Mouse (Mus musculus): ENCODE results near the gene Ski. TPM values are rescaled to one million over a fixed set of nuclear protein-coding genes. Genes with fewer than 3 reads are reported as not detected.

Gene Ski
- polyA plus RNA-seq, 1 experiment from 2014 or later, result 13.3 TPM

DNA sequence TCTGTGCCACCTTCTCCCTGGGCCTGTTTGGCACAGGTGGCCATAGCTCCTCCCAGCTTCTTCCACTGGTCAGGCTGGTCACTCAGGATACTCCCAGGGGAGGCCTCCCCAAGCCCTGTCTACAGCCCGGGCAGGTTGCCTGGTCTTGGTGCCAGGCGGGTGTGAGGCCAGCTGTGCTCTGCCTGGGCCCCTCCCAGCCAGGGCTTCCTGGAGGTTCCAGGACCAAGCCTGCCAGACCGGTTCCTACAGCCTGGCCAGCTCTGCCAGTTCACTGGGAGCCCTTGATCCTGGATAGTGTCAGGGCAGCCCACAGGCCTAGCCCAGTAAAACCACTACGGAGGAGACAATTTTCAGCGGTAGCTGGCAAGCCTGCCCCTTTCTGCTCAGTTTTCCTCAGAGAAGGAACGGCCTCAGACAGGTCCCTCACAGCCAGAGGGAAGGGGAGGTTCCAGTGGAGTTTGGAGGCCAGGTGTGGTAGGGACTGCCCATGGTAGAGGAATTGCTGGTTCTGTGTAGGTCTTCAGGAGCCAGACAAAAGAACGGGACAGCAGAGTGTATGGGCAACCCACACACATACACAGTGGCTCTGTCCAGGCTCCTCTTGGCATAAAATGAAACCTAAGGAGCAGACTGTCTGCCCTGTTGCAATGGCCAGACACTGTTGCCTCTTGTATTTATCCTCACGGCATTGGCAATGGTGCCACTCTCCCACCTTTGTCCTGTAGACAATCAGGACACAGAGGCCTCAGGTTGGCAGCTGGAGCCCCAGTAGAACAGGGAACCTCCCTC lies 73.3 kb downstream of the Ski start:
- Histone ChIP-seq H3K27me3 (replicated peaks; ENCODE audit: control insufficient read depth, insufficient read depth, low read length) (no peaks in the 10 kb centered on the region), H3K9me3 (ENCODE audit: control insufficient read depth) (no peaks in the 10 kb centered on the region), H3K4me1 (replicated peaks; ENCODE audit: control insufficient read depth, insufficient read depth, low read length) (peaks cover 13% of the 10 kb centered on the region), H3K27ac (ENCODE audit: low read depth, low read length) (peak overlapping the region; percentile 82), H3K4me2 (replicated peaks; ENCODE audit: low read depth) (no peak overlapping the region; the same call in 1 of the 2 replicates), H3K4me3 (ENCODE audit: low read depth, low read length) (no peak overlapping the region), H3K36me3 (ENCODE audit: control insufficient read depth, insufficient read depth) (peaks cover 1% of the 10 kb centered on the region; the same call in 1 of the 2 replicates), H3K9ac (ENCODE audit: low read depth, low read length) (no peak overlapping the region)
- peak; percentile 76 for ATAC-seq
- TF ChIP-seq CTCF (IDR thresholded peaks at IDR 0.05; ENCODE audit: low read depth), result no peak
- WGBS, result 40% methylated on average over 8 of the region's 8 CpGs

DNA sequence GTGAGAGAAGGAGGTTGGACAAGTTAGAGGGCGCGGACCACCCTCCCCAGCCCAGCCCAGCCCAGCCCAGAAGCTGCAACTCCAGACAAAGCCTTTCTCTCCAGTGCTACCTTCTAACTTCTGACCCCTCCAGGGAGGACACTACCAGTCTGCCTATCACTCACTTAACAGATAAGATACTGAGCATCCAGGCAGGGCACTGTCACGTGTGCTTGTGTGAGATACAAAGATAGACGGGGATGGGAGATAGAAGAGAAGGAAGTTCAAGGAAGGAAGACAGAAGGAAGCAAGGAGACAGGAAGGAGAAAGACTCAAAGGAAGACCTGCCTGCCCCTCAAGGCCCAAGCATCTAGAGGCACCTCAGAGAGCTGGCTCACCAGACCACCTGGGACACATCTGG lies 73.9 kb downstream of the Ski start:
- H3K36me3 ChIP-seq (ENCODE audit: control insufficient read depth, insufficient read depth), result no peaks in the 10 kb centered on the region
- H3K9ac ChIP-seq (ENCODE audit: low read depth, low read length), result no peak overlapping the region
- no peaks in the 10 kb centered on the region for H3K9me3 ChIP-seq (ENCODE audit: control insufficient read depth)
- TF ChIP-seq CTCF (IDR thresholded peaks at IDR 0.05; ENCODE audit: low read depth), result no peak
- WGBS, result 47% methylated on average over 4 of the region's 4 CpGs
- H3K27ac ChIP-seq (ENCODE audit: low read depth, low read length), result peak overlapping the region; percentile 82; the same call in 1 of the 2 replicates
- ATAC-seq, result no peak
- H3K4me2 ChIP-seq (replicated peaks; ENCODE audit: low read depth), result no peak overlapping the region; the same call in 1 of the 2 replicates
- H3K4me1 ChIP-seq (replicated peaks; ENCODE audit: control insufficient read depth, insufficient read depth, low read length), result peaks cover 13% of the 10 kb centered on the region
- H3K4me3 ChIP-seq (ENCODE audit: low read depth, low read length), result no peak overlapping the region
- no peaks in the 10 kb centered on the region for H3K27me3 ChIP-seq (replicated peaks; ENCODE audit: control insufficient read depth, insufficient read depth, low read length)

DNA sequence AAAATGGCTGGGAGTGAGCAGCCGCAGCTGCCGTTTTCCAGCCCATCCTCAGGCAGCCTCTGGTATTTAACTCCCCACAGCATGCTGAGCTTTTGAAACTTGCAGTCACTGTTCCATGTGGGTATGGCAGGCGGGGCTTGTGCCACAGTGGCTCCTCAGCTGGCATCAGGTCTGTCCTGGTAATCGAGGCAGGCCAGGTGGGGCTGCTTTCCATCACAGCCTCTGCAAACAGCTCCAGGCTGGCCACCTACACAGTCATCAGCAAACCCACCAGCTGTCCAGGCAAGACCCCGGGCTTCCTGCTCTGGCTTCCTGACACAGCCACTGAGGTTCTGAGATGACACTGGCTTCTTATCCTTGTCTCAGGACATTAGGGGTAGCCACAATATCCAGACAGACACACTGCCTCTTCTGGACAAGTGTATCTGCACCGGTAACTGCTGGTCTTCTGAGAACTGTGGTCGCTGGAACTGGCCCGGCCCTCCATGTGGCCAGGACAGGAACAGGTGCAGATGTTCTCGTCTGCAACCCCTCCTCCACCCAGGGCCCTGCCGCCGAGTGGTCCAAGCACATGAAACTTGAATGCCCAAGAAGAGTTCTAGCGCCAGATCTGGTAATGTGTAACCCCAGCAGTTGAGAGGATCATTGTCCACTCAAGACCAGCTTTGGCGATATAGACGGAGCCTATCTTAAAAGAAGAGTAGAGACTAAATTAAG lies 76.1 kb downstream of the Ski start:
- H3K27ac ChIP-seq (ENCODE audit: low read depth, low read length), result no peak overlapping the region
- no peak for TF ChIP-seq CTCF (IDR thresholded peaks at IDR 0.05; ENCODE audit: low read depth)
- no peaks in the 10 kb centered on the region for H3K27me3 ChIP-seq (replicated peaks; ENCODE audit: control insufficient read depth, insufficient read depth, low read length)
- H3K4me2 ChIP-seq (replicated peaks; ENCODE audit: low read depth), result no peak overlapping the region
- no peak for ATAC-seq
- no peak overlapping the region for H3K9ac ChIP-seq (ENCODE audit: low read depth, low read length)
- no peak overlapping the region for H3K4me3 ChIP-seq (ENCODE audit: low read depth, low read length)
- H3K4me1 ChIP-seq (replicated peaks; ENCODE audit: control insufficient read depth, insufficient read depth, low read length), result peaks cover 13% of the 10 kb centered on the region
- H3K36me3 ChIP-seq (ENCODE audit: control insufficient read depth, insufficient read depth), result no peaks in the 10 kb centered on the region
- H3K9me3 ChIP-seq (ENCODE audit: control insufficient read depth), result no peaks in the 10 kb centered on the region
- WGBS, result 71% methylated on average over 14 of the region's 14 CpGs

DNA sequence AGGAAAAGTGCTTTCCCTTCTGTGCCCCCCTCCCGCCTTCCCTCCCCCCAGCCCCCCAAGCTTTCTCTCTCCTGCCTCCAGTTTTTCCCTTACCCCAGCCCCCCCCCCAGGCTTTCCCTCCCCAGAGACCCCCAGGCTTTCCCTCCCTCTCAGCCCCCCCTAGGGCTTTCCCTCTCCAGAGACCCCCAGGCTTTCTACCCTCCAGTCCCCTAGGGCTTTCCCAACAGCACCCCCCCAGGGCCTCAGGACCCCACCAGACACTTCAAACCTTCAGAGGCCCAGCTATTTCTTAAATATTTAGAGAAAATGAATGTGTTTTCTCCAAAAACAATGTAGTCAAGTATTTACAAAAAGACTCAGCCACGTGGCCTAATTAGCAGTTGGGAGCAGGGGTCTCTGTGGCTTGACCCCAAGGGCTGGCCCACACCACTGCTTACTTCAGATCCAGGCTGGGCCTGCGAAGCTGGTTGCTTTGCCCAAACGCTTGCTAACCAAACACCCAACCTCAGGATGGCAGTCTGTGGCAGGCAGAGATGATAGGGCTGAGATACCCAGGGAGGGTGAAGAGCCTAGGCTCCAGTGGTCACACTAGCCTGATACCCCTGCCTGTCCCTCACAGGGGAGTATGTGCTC lies 77.7 kb downstream of the Ski start:
- TF ChIP-seq CTCF (IDR thresholded peaks at IDR 0.05; ENCODE audit: low read depth), result peak; percentile 38
- H3K9ac ChIP-seq (ENCODE audit: low read depth, low read length), result no peak overlapping the region
- no peak overlapping the region for H3K4me3 ChIP-seq (ENCODE audit: low read depth, low read length)
- WGBS, result 67% methylated on average over 4 of the region's 4 CpGs
- no peaks in the 10 kb centered on the region for H3K27me3 ChIP-seq (replicated peaks; ENCODE audit: control insufficient read depth, insufficient read depth, low read length)
- no peak overlapping the region for H3K4me2 ChIP-seq (replicated peaks; ENCODE audit: low read depth)
- ATAC-seq, result no peak
- H3K9me3 ChIP-seq (ENCODE audit: control insufficient read depth), result no peaks in the 10 kb centered on the region
- H3K27ac ChIP-seq (ENCODE audit: low read depth, low read length), result 0 out of 2 replicates have a peak overlapping the region, but pooled peaks have one; percentile 24
- H3K36me3 ChIP-seq (ENCODE audit: control insufficient read depth, insufficient read depth), result no peaks in the 10 kb centered on the region
- H3K4me1 ChIP-seq (replicated peaks; ENCODE audit: control insufficient read depth, insufficient read depth, low read length), result 0 out of 2 replicates have a peak, but pooled peaks cover 8% of the 10 kb centered on the region

DNA sequence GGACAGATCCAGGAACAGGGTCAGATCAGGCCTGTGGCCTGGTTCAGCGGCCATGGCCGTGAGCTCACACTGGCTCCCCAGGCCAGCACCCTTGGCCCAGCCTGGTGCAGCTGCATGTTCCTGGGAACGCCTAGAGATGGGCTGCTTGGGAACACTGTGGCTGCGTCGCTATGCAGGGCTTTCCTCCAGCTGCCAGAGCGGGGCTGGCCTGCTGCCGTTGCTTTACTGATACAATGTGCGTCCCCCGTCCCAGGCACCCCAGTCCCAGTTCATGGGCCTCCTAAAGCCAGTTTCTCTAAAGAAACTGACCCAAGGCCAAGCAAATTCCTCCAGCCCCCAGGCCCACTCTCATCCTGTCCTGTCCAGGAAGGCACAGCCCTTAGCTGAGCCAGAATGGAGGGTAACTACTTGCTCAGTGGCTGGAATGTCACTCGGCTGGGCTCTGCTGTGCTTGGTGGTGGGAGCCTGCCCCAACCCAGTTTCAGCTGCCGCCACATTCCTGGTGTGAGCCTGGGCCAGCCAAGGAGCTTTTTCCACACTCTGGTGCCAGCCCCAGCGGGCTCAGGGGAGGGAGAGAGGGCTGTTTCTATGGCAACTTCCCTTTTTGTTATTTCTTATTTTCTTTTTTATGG lies 78.4 kb downstream of the Ski start:
- 0 out of 2 replicates have a peak, but pooled peaks have one; percentile 8 for TF ChIP-seq CTCF (IDR thresholded peaks at IDR 0.05; ENCODE audit: low read depth)
- Histone ChIP-seq H3K4me3 (ENCODE audit: low read depth, low read length) (no peak overlapping the region), H3K27ac (ENCODE audit: low read depth, low read length) (peak overlapping the region; percentile 78), H3K27me3 (replicated peaks; ENCODE audit: control insufficient read depth, insufficient read depth, low read length) (no peaks in the 10 kb centered on the region), H3K4me1 (replicated peaks; ENCODE audit: control insufficient read depth, insufficient read depth, low read length) (0 out of 2 replicates have a peak, but pooled peaks cover 4% of the 10 kb centered on the region), H3K9me3 (ENCODE audit: control insufficient read depth) (no peaks in the 10 kb centered on the region), H3K4me2 (replicated peaks; ENCODE audit: low read depth) (no peak overlapping the region; the same call in 1 of the 2 replicates), H3K9ac (ENCODE audit: low read depth, low read length) (no peak overlapping the region), H3K36me3 (ENCODE audit: control insufficient read depth, insufficient read depth) (no peaks in the 10 kb centered on the region)
- WGBS, result 57% methylated on average over 12 of the region's 12 CpGs
- peak; percentile 10; the same call in 1 of the 2 replicates for ATAC-seq

Measured in intestine, postnatal 0 days (tissue).